Mouse (Mus musculus): ENCODE measurements around the gene Olfr1357. TPM values are rescaled to one million over a fixed set of nuclear protein-coding genes. Genes with fewer than 3 reads are reported as not detected.

Gene Olfr1357
- polyA plus RNA-seq, 1 experiment from 2014 or later, result not detected

DNA sequence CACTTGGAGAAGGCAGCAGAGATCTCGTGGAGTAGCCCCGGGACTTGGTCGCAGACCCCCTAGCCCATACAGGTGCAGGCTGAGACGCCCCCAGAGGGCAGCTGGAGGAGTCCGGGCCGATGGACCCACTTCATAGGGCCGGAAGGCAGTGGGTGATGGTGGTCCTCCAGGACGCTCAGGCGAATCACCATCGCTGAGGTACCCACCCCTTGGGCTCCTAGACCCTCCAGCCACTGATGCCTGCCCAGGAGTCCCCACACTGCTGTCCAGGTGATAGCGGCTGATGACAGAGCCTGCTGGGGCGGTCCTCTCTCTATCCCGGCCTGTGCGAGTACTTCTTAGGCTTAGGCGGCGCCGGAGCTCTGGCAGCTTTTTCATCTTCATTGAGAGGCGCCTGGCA is 28.6 kb downstream of the Olfr1357 start:
- Histone ChIP-seq H3K27me3 (ENCODE audit: control insufficient read depth, insufficient read depth, low read length) (no peaks in the 10 kb centered on the region), H3K9ac (ENCODE audit: low read depth, low read length) (no peak overlapping the region), H3K36me3 (ENCODE audit: control insufficient read depth, insufficient read depth, low read length) (peaks cover 5% of the 10 kb centered on the region), H3K4me2 (replicated peaks; ENCODE audit: low read depth, low read length) (no peak overlapping the region), H3K27ac (ENCODE audit: low read depth, low read length) (no peak overlapping the region), H3K4me3 (ENCODE audit: low read depth, low read length) (no peak overlapping the region), H3K9me3 (ENCODE audit: control insufficient read depth, low read length) (no peaks in the 10 kb centered on the region), H3K4me1 (replicated peaks; ENCODE audit: control insufficient read depth, insufficient read depth, low read length) (no peaks in the 10 kb centered on the region; the same call in 1 of the 2 replicates)
- no peak for ATAC-seq (ENCODE audit: low FRiP score)
- DNase-seq (ENCODE audit: low spot score), result no peak
- WGBS, result 97% methylated on average over 18 of the region's 18 CpGs

DNA sequence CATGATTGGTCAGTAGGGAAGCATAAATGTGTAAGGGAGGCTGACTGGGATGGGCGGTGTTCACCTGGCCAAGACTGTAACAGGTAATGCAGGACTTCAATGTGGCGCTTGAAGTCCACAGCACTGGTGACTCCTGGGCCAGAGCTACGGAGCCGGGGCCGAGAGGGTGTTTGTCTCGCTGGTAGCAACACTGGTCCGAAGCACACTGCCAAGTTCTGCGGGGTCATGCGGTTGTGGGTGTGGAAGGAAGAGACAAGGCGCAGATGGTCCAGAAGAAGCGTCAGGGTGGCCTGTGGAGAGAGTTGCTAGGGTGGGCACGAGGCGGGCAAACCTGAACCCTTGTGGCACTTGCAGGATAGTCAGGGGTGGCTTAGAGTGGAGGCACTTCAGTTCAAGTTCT is 31.8 kb downstream of the Olfr1357 start:
- no peak overlapping the region for H3K27ac ChIP-seq (ENCODE audit: low read depth, low read length)
- no peaks in the 10 kb centered on the region for H3K27me3 ChIP-seq (ENCODE audit: control insufficient read depth, insufficient read depth, low read length)
- no peak overlapping the region for H3K4me2 ChIP-seq (replicated peaks; ENCODE audit: low read depth, low read length)
- no peak overlapping the region for H3K9ac ChIP-seq (ENCODE audit: low read depth, low read length)
- DNase-seq (ENCODE audit: low spot score) (no peak), ATAC-seq (ENCODE audit: low FRiP score) (no peak)
- H3K36me3 ChIP-seq (ENCODE audit: control insufficient read depth, insufficient read depth, low read length), result peaks cover 5% of the 10 kb centered on the region
- H3K9me3 ChIP-seq (ENCODE audit: control insufficient read depth, low read length), result no peaks in the 10 kb centered on the region
- no peak overlapping the region for H3K4me3 ChIP-seq (ENCODE audit: low read depth, low read length)
- 95% methylated on average over 13 of the region's 13 CpGs for WGBS
- H3K4me1 ChIP-seq (replicated peaks; ENCODE audit: control insufficient read depth, insufficient read depth, low read length), result no peaks in the 10 kb centered on the region

DNA sequence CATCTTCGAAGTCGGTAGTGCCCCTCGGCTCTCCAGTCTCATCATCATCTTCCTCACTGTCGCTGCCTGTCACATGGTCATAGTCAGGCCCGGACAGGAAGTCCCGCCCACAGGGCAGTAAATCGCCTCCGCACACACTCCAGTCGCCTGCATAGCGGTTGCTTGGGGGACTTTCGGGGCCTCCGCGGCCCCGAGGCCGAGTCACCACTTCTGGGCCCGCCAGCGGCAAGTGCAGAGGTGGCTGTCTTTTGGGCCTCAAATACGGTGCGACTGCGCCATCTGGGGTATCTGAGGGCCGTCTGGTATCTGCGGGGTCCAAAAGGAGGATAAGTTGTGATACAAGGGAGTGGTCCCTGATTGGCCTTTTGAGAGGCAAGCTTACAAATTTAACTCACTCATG is 32.3 kb downstream of the Olfr1357 start:
- Histone ChIP-seq H3K9me3 (ENCODE audit: control insufficient read depth, low read length) (no peaks in the 10 kb centered on the region), H3K4me3 (ENCODE audit: low read depth, low read length) (no peak overlapping the region), H3K27me3 (ENCODE audit: control insufficient read depth, insufficient read depth, low read length) (no peaks in the 10 kb centered on the region), H3K4me2 (replicated peaks; ENCODE audit: low read depth, low read length) (no peak overlapping the region), H3K9ac (ENCODE audit: low read depth, low read length) (no peak overlapping the region), H3K4me1 (replicated peaks; ENCODE audit: control insufficient read depth, insufficient read depth, low read length) (no peaks in the 10 kb centered on the region), H3K27ac (ENCODE audit: low read depth, low read length) (no peak overlapping the region), H3K36me3 (ENCODE audit: control insufficient read depth, insufficient read depth, low read length) (peaks cover 5% of the 10 kb centered on the region)
- no peak for ATAC-seq (ENCODE audit: low FRiP score)
- no peak for DNase-seq (ENCODE audit: low spot score)
- WGBS, result 87% methylated on average over 22 of the region's 22 CpGs

GRCm38 (mm10) chr10:78584996-78585395 is 32.9 kb downstream of the Olfr1357 start:
- DNase-seq (ENCODE audit: low spot score), result no peak
- Histone ChIP-seq H3K4me1 (replicated peaks; ENCODE audit: control insufficient read depth, insufficient read depth, low read length) (no peaks in the 10 kb centered on the region), H3K9ac (ENCODE audit: low read depth, low read length) (no peak overlapping the region), H3K9me3 (ENCODE audit: control insufficient read depth, low read length) (no peaks in the 10 kb centered on the region), H3K27ac (ENCODE audit: low read depth, low read length) (no peak overlapping the region), H3K27me3 (ENCODE audit: control insufficient read depth, insufficient read depth, low read length) (no peaks in the 10 kb centered on the region), H3K4me2 (replicated peaks; ENCODE audit: low read depth, low read length) (no peak overlapping the region), H3K36me3 (ENCODE audit: control insufficient read depth, insufficient read depth, low read length) (peaks cover 5% of the 10 kb centered on the region), H3K4me3 (ENCODE audit: low read depth, low read length) (no peak overlapping the region)
- ATAC-seq (ENCODE audit: low FRiP score), result no peak
- 88% methylated on average over 1 of the region's 1 CpGs for WGBS

GRCm38 (mm10) chr10:78583939-78584338 is 33.9 kb downstream of the Olfr1357 start:
- no peaks in the 10 kb centered on the region for H3K4me1 ChIP-seq (replicated peaks; ENCODE audit: control insufficient read depth, insufficient read depth, low read length)
- 90% methylated on average over 3 of the region's 3 CpGs for WGBS
- ATAC-seq (ENCODE audit: low FRiP score), result no peak

DNA sequence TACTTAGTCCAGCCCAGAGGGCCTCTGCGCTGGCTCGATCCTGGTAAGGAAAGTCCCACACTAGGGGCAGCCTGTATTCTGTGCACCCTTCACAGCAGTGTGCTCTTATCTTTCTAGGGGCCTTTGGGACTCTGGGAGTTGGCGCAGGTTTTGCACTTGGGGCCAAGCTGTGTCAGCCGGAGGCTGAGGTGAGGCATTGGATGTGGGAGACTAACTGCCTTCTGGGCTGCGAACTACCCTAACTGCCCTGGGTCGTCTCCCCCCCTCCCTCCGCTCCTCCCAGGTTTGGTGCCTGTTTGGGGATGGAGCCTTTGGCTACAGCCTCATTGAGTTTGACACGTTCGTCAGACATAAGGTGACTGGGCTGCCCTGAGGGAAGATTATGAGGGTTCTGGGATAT is 34.5 kb downstream of the Olfr1357 start:
- Histone ChIP-seq H3K36me3 (ENCODE audit: control insufficient read depth, insufficient read depth, low read length) (peaks cover 5% of the 10 kb centered on the region), H3K9me3 (ENCODE audit: control insufficient read depth, low read length) (no peaks in the 10 kb centered on the region)
- 79% methylated on average over 9 of the region's 9 CpGs for WGBS

More at GRCm38 (mm10) chr10:78583939-78584338, 33.9 kb downstream of the Olfr1357 start:
- Histone ChIP-seq H3K9me3 (ENCODE audit: control insufficient read depth, low read length) (no peaks in the 10 kb centered on the region), H3K36me3 (ENCODE audit: control insufficient read depth, insufficient read depth, low read length) (peaks cover 5% of the 10 kb centered on the region), H3K27me3 (ENCODE audit: control insufficient read depth, insufficient read depth, low read length) (no peaks in the 10 kb centered on the region), H3K4me2 (replicated peaks; ENCODE audit: low read depth, low read length) (no peak overlapping the region), H3K4me3 (ENCODE audit: low read depth, low read length) (no peak overlapping the region), H3K27ac (ENCODE audit: low read depth, low read length) (no peak overlapping the region), H3K9ac (ENCODE audit: low read depth, low read length) (no peak overlapping the region)
- DNase-seq (ENCODE audit: low spot score), result no peak

GRCm38 (mm10) chr10:78581121-78581520 is 36.8 kb downstream of the Olfr1357 start:
- WGBS, result 90% methylated on average over 7 of the region's 7 CpGs
- no peaks in the 10 kb centered on the region for H3K9me3 ChIP-seq (ENCODE audit: control insufficient read depth, low read length)
- no peak overlapping the region for H3K9ac ChIP-seq (ENCODE audit: low read depth, low read length)
- H3K4me3 ChIP-seq (ENCODE audit: low read depth, low read length), result no peak overlapping the region
- no peaks in the 10 kb centered on the region for H3K27me3 ChIP-seq (ENCODE audit: control insufficient read depth, insufficient read depth, low read length)
- H3K27ac ChIP-seq (ENCODE audit: low read depth, low read length), result no peak overlapping the region
- DNase-seq (ENCODE audit: low spot score) (no peak), ATAC-seq (ENCODE audit: low FRiP score) (no peak)
- H3K4me1 ChIP-seq (replicated peaks; ENCODE audit: control insufficient read depth, insufficient read depth, low read length), result no peaks in the 10 kb centered on the region
- no peak overlapping the region for H3K4me2 ChIP-seq (replicated peaks; ENCODE audit: low read depth, low read length)
- H3K36me3 ChIP-seq (ENCODE audit: control insufficient read depth, insufficient read depth, low read length), result no peaks in the 10 kb centered on the region; the same call in 1 of the 2 replicates

More for the DNA sequence above, 34.5 kb downstream of the Olfr1357 start:
- DNase-seq (ENCODE audit: low spot score) (no peak), ATAC-seq (ENCODE audit: low FRiP score) (no peak)
- no peaks in the 10 kb centered on the region for H3K27me3 ChIP-seq (ENCODE audit: control insufficient read depth, insufficient read depth, low read length)
- H3K4me1 ChIP-seq (replicated peaks; ENCODE audit: control insufficient read depth, insufficient read depth, low read length), result no peaks in the 10 kb centered on the region
- H3K27ac ChIP-seq (ENCODE audit: low read depth, low read length), result no peak overlapping the region
- H3K4me3 ChIP-seq (ENCODE audit: low read depth, low read length), result no peak overlapping the region
- H3K9ac ChIP-seq (ENCODE audit: low read depth, low read length), result no peak overlapping the region
- H3K4me2 ChIP-seq (replicated peaks; ENCODE audit: low read depth, low read length), result no peak overlapping the region

DNA sequence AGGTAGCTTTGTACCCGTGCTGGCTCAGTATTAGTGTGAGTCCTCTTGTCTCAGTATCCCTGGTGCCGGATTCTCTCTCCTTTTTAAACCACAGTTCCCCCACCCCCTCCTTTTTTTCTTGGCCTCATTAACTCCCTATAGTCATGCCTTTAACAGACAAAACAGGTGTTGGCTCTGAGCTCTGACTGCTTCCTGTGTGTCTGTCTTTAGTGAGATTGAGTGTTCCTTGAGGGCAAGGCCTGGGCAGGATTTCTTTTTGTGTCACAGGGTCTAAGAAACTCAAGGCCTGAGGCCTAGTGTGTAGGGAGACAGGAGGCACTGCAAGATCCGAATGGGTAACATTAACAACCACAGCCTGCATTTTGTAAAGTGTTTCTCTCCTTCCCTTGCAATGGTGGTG is 39.7 kb downstream of the Olfr1357 start:
- 75% methylated on average over 3 of the region's 3 CpGs for WGBS
- ATAC-seq (ENCODE audit: low FRiP score), result no peak
- H3K27ac ChIP-seq (ENCODE audit: low read depth, low read length), result no peak overlapping the region
- H3K4me2 ChIP-seq (replicated peaks; ENCODE audit: low read depth, low read length), result no peak overlapping the region
- no peaks in the 10 kb centered on the region for H3K4me1 ChIP-seq (replicated peaks; ENCODE audit: control insufficient read depth, insufficient read depth, low read length)
- no peak for DNase-seq (ENCODE audit: low spot score)
- no peaks in the 10 kb centered on the region for H3K36me3 ChIP-seq (ENCODE audit: control insufficient read depth, insufficient read depth, low read length)
- no peak overlapping the region for H3K4me3 ChIP-seq (ENCODE audit: low read depth, low read length)
- no peak overlapping the region for H3K9ac ChIP-seq (ENCODE audit: low read depth, low read length)
- no peaks in the 10 kb centered on the region for H3K9me3 ChIP-seq (ENCODE audit: control insufficient read depth, low read length)
- no peaks in the 10 kb centered on the region for H3K27me3 ChIP-seq (ENCODE audit: control insufficient read depth, insufficient read depth, low read length)

GRCm38 (mm10) chr10:78576435-78577184 is 41.3 kb downstream of the Olfr1357 start:
- Histone ChIP-seq H3K4me1 (replicated peaks; ENCODE audit: control insufficient read depth, insufficient read depth, low read length) (no peaks in the 10 kb centered on the region), H3K9me3 (ENCODE audit: control insufficient read depth, low read length) (no peaks in the 10 kb centered on the region), H3K27ac (ENCODE audit: low read depth, low read length) (no peak overlapping the region), H3K4me3 (ENCODE audit: low read depth, low read length) (no peak overlapping the region), H3K4me2 (replicated peaks; ENCODE audit: low read depth, low read length) (no peak overlapping the region), H3K9ac (ENCODE audit: low read depth, low read length) (no peak overlapping the region), H3K36me3 (ENCODE audit: control insufficient read depth, insufficient read depth, low read length) (no peaks in the 10 kb centered on the region), H3K27me3 (ENCODE audit: control insufficient read depth, insufficient read depth, low read length) (no peaks in the 10 kb centered on the region)
- no peak for DNase-seq (ENCODE audit: low spot score)
- WGBS, result 93% methylated on average over 16 of the region's 16 CpGs
- ATAC-seq (ENCODE audit: low FRiP score), result no peak
